Mouse (Mus musculus) C2C12 (cell line): ENCODE measurements around the gene Trim37.

Experiments used
- CEBPB ChIP-seq: IDR thresholded peaks from one replicate; pipeline ENCODE4 v1.6.1; 2011; ENCODE audit warnings: low read depth, mild to moderate bottlenecking, control low read depth, moderate library complexity
- CTCF ChIP-seq: IDR thresholded peaks from one replicate; pipeline ENCODE4 v1.5.1; 2011; ENCODE audit not compliant: control insufficient read depth, insufficient read depth, insufficient read length
- MAX ChIP-seq: IDR thresholded peaks from one replicate; pipeline ENCODE4 v1.6.1; 2011; ENCODE audit warnings: mild to moderate bottlenecking, control low read depth
- MYOD1 ChIP-seq: IDR thresholded peaks from one replicate; pipeline ENCODE4 v1.6.1; 2011; ENCODE audit warnings: low read depth; ENCODE audit not compliant: control insufficient read depth, insufficient read length
- USF1 ChIP-seq: IDR thresholded peaks from one replicate; pipeline ENCODE4 v1.6.1; 2011; ENCODE audit warnings: low read depth, mild to moderate bottlenecking, control low read depth, moderate library complexity

DNA sequence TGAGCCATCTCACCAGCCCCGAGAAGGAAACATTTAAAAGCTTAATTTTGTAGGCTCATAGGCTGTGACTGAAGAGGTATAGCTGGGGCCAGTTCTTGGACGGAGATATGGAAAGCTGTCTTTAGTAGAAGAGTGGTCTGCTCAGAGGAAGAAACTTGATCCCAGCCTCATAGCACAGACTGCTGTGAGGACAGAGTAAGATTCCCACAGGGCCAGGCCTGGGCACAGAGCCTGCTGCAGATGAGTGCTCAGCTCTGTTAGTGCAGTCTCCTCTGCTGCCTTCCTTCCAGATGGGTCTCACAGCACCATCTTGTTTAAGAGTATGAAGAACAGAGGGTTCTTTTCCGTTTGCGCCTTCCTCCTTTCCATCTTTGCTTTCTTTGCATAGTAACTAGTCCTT is 9.4 kb downstream of the Trim37 start:
- TF ChIP-seq CTCF (no peak), MYOD1 (no peak), CEBPB (no peak), USF1 (no peak), MAX (no peak)
